Mouse (Mus musculus) heart, embryonic 16.5 days (tissue): ENCODE results near the gene Jhy. TPM values are rescaled to one million over a fixed set of nuclear protein-coding genes. Genes with fewer than 3 reads are reported as not detected.

Source experiments
- ATAC-seq: fragments of 200-750 bp; cut with Nextera tagmentation; replicated peaks from 2 replicates; pipeline ENCODE4 v1.8.0; 2017; ENCODE audit warnings: moderate number of reproducible peaks; ENCODE audit not compliant: insufficient read depth, low FRiP score; ENCODE audit errors: extremely low read depth
- H3K27ac ChIP-seq: fragments of 300-500 bp; sonication (generic); 2 replicates; pipeline ENCODE4 v1.5.1; 2014; ENCODE audit warnings: mild to moderate bottlenecking, low read length, control low read depth, moderate library complexity
- H3K27me3 ChIP-seq: fragments of 300-500 bp; sonication (generic); 2 replicates; pipeline ENCODE4 v1.6.1; 2014; ENCODE audit warnings: low read length, mixed read lengths; ENCODE audit not compliant: control insufficient read depth, insufficient read depth
- H3K36me3 ChIP-seq: fragments of 300-500 bp; sonication (generic); 2 replicates; pipeline ENCODE4 v1.6.1; 2014; ENCODE audit not compliant: control insufficient read depth, insufficient read depth
- H3K4me1 ChIP-seq: fragments of 300-500 bp; sonication (generic); 2 replicates; pipeline ENCODE4 v1.6.1; 2014; ENCODE audit warnings: low read length, mixed read lengths; ENCODE audit not compliant: control insufficient read depth, insufficient read depth
- H3K4me2 ChIP-seq: fragments of 300-500 bp; sonication (generic); 2 replicates; pipeline ENCODE4 v1.6.1; 2014; ENCODE audit warnings: low read depth, mild to moderate bottlenecking, control low read depth, low read length
- H3K4me3 ChIP-seq: fragments of 300-500 bp; sonication (generic); 2 replicates; pipeline ENCODE4 v1.5.1; 2014; ENCODE audit warnings: mild to moderate bottlenecking, control low read depth, low read length
- H3K9ac ChIP-seq: fragments of 300-500 bp; sonication (generic); 2 replicates; pipeline ENCODE4 v1.6.1; 2014; ENCODE audit warnings: low read length, control low read depth
- H3K9me3 ChIP-seq: fragments of 300-500 bp; sonication (generic); replicated peaks from 2 replicates; pipeline ENCODE4 v1.6.1; 2016; ENCODE audit warnings: low read length; ENCODE audit not compliant: control insufficient read depth
- WGBS: fragments of 180-500 bp; shearing (Covaris S2); extraction: QIAGEN DNeasy Blood & Tissue Kit; methylation state at CpG from one replicate; pipeline ENCODE4 v1.1.7; 2014; 5-methylcytosine and 5-hydroxymethylcytosine counted together
- polyA plus RNA-seq: library from polyadenylated mRNA; unstranded; fragments of >200 nt; fragmentation: Nextera tagmentation; extraction: Ambion mirVana; gene quantifications from 2 replicates; pipeline ENCODE4 v1.2.1, GENCODE M21; 2015

The Jhy gene
- polyA plus RNA-seq, 1 experiment from 2014 or later = 0.09 TPM

- Histone ChIP-seq H3K4me2 (no peak overlapping the region), H3K4me1 (0 out of 2 replicates have a peak, but pooled peaks cover 7% of the 10 kb centered on the region), H3K27me3 (peaks cover 95% of the 10 kb centered on the region), H3K9ac (no peak overlapping the region), H3K36me3 (no peaks in the 10 kb centered on the region), H3K27ac (no peak overlapping the region), H3K9me3 (no peaks in the 10 kb centered on the region), H3K4me3 (no peak overlapping the region)
- no peak for ATAC-seq
- 7% methylated on average over 4 of the region's 4 CpGs for WGBS
Measured at GRCm38 (mm10) chr9:40874961-40875360, 89.0 kb downstream of the Jhy start.

GRCm38 (mm10) chr9:40873556-40874470 lies 90.1 kb downstream of the Jhy start, which contains the start of gene Bsx:
Bsx (plus strand) TSS chr9:40874127.
- Histone ChIP-seq H3K4me1 (0 out of 2 replicates have a peak, but pooled peaks cover 7% of the 10 kb centered on the region), H3K27ac (no peak within 1 kb of the TSS), H3K4me3 (peak within 1 kb of the TSS; percentile 33), H3K9ac (no peak within 1 kb of the TSS), H3K27me3 (peaks cover 92% of the 10 kb centered on the region), H3K36me3 (no peaks in the 10 kb centered on the region), H3K9me3 (no peaks in the 10 kb centered on the region), H3K4me2 (peak within 1 kb of the TSS; percentile 53)
- WGBS = 4% methylated on average over 32 of the region's 32 CpGs
- ATAC-seq = peak; percentile 78

GRCm38 (mm10) chr9:40872156-40872478 lies 91.8 kb downstream of the Jhy start:
- peak overlapping the region; percentile 32 for H3K4me3 ChIP-seq
- H3K27ac ChIP-seq = no peak overlapping the region
- no peaks in the 10 kb centered on the region for H3K9me3 ChIP-seq
- H3K27me3 ChIP-seq = peaks cover 82% of the 10 kb centered on the region
- 0 out of 2 replicates have a peak, but pooled peaks cover 2% of the 10 kb centered on the region for H3K4me1 ChIP-seq
- no peak overlapping the region for H3K9ac ChIP-seq
- H3K36me3 ChIP-seq = no peaks in the 10 kb centered on the region
- ATAC-seq = no peak
- peak overlapping the region; percentile 49 for H3K4me2 ChIP-seq
- 12% methylated on average over 8 of the region's 8 CpGs for WGBS

GRCm38 (mm10) chr9:40871369-40872155 lies 92.4 kb downstream of the Jhy start:
- H3K4me2 ChIP-seq = peak overlapping the region; percentile 49

GRCm38 (mm10) chr9:40870331-40870730 lies 93.6 kb downstream of the Jhy start:
- H3K27me3 ChIP-seq = peaks cover 68% of the 10 kb centered on the region
- H3K9me3 ChIP-seq = no peaks in the 10 kb centered on the region
- H3K4me1 ChIP-seq = 0 out of 2 replicates have a peak, but pooled peaks cover 2% of the 10 kb centered on the region
- no peaks in the 10 kb centered on the region for H3K36me3 ChIP-seq
- ATAC-seq = no peak
- H3K9ac ChIP-seq = no peak overlapping the region
- H3K4me3 ChIP-seq = no peak overlapping the region
- 81% methylated on average over 5 of the region's 5 CpGs for WGBS
- H3K4me2 ChIP-seq = no peak overlapping the region
- H3K27ac ChIP-seq = no peak overlapping the region

More at GRCm38 (mm10) chr9:40871369-40872155, 92.4 kb downstream of the Jhy start:
- H3K4me1 ChIP-seq = 0 out of 2 replicates have a peak, but pooled peaks cover 2% of the 10 kb centered on the region
- H3K36me3 ChIP-seq = no peaks in the 10 kb centered on the region
- no peak overlapping the region for H3K9ac ChIP-seq
- no peak overlapping the region for H3K27ac ChIP-seq
- 3% methylated on average over 34 of the region's 34 CpGs for WGBS
- H3K27me3 ChIP-seq = peaks cover 77% of the 10 kb centered on the region
- no peak for ATAC-seq
- H3K4me3 ChIP-seq = peak overlapping the region; percentile 32
- H3K9me3 ChIP-seq = no peaks in the 10 kb centered on the region

- Histone ChIP-seq H3K4me3 (peak overlapping the region; percentile 48), H3K9ac (no peak overlapping the region), H3K4me2 (peak overlapping the region; percentile 70), H3K27ac (no peak overlapping the region), H3K4me1 (peaks cover 2% of the 10 kb centered on the region; the same call in 1 of the 2 replicates), H3K36me3 (no peaks in the 10 kb centered on the region), H3K9me3 (no peaks in the 10 kb centered on the region), H3K27me3 (peaks cover 7% of the 10 kb centered on the region; the same call in 1 of the 2 replicates)
- 11% methylated on average over 9 of the region's 9 CpGs for WGBS
- ATAC-seq = no peak
Measured at GRCm38 (mm10) chr9:40859196-40859595, 104.7 kb downstream of the Jhy start.

GRCm38 (mm10) chr9:40858461-40859160 lies 105.3 kb downstream of the Jhy start:
- no peaks in the 10 kb centered on the region for H3K9me3 ChIP-seq
- no peak overlapping the region for H3K27ac ChIP-seq
- H3K27me3 ChIP-seq = peaks cover 7% of the 10 kb centered on the region; the same call in 1 of the 2 replicates
- ATAC-seq = no peak
- 0 out of 2 replicates have a peak overlapping the region, but pooled peaks have one; percentile 23 for H3K9ac ChIP-seq
- 13% methylated on average over 21 of the region's 21 CpGs for WGBS
- peak overlapping the region; percentile 70 for H3K4me2 ChIP-seq
- peaks cover 2% of the 10 kb centered on the region; the same call in 1 of the 2 replicates for H3K4me1 ChIP-seq
- peak overlapping the region; percentile 48 for H3K4me3 ChIP-seq
- H3K36me3 ChIP-seq = no peaks in the 10 kb centered on the region

- WGBS = 49% methylated on average over 2 of the region's 2 CpGs
- H3K4me1 ChIP-seq = no peaks in the 10 kb centered on the region
- no peaks in the 10 kb centered on the region for H3K9me3 ChIP-seq
Measured at GRCm38 (mm10) chr9:40851515-40851914, 112.4 kb downstream of the Jhy start.

More at GRCm38 (mm10) chr9:40851515-40851914, 112.4 kb downstream of the Jhy start:
- Histone ChIP-seq H3K4me2 (no peak overlapping the region), H3K27ac (no peak overlapping the region), H3K4me3 (no peak overlapping the region), H3K9ac (no peak overlapping the region), H3K27me3 (0 out of 2 replicates have a peak, but pooled peaks cover 3% of the 10 kb centered on the region), H3K36me3 (no peaks in the 10 kb centered on the region)
- ATAC-seq = no peak
